Mouse (Mus musculus): ENCODE measurements around the gene Irak4. TPM values are rescaled to one million over a fixed set of nuclear protein-coding genes. Genes with fewer than 3 reads are reported as not detected.

The Irak4 gene
- total RNA-seq, 2 experiments from 2014 or later = 1.8 to 2.3 TPM

DNA sequence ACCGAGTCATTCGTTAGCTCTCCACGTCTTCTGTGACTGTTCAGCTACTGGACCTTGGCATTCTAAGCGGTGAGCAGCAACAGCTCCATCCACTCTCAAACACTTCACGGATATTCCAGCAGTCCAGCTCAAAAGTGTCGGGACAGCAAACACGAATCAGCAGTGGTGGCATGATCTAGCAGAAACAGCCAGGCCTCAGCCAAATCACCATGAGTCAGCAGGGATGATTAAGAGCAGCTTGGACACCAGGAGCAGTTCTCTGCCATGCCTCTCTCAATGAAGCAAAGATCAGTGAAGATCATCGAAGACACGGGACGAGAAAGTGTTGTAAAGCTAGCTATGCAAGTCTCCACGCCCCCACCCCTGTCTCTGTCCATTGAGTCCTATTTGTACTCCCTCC lies 72.6 kb downstream of the Irak4 start:
- no peak for DNase-seq (ENCODE audit: low spot score)

DNA sequence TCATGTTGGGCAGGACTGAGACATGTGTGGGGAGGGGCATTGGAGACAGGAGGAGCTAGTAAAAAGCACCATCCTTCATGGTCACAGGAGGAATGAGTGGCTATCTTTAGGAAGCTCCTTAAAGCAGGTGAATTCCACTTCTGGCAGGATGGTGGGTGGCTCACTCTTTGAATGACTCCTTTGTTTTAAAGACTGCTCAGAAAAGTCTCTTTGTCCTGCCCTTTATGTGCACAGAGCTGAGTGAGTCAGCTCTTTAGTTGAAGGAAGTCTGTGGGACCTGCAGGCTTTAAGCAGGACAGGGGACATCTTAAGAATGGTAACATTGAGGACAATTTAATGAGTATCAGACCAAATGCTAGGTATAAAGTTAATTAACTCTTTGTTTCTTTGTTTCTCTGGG lies 77.5 kb downstream of the Irak4 start:
- DNase-seq (ENCODE audit: low spot score) = no peak

DNA sequence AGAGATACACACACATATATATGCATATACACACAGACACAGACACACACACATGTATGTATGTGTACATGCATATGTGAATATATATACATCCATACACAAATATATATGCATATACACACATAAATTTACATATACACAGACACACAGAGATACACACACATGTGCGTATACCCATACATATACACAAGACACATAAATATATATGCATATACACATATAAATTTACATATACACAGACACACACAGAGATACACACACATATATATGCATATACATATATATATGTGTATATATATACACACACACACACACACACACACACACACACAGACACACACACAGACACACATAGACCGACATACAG lies 85.0 kb downstream of the Irak4 start:
- DNase-seq (ENCODE audit: low spot score) = no peak

DNA sequence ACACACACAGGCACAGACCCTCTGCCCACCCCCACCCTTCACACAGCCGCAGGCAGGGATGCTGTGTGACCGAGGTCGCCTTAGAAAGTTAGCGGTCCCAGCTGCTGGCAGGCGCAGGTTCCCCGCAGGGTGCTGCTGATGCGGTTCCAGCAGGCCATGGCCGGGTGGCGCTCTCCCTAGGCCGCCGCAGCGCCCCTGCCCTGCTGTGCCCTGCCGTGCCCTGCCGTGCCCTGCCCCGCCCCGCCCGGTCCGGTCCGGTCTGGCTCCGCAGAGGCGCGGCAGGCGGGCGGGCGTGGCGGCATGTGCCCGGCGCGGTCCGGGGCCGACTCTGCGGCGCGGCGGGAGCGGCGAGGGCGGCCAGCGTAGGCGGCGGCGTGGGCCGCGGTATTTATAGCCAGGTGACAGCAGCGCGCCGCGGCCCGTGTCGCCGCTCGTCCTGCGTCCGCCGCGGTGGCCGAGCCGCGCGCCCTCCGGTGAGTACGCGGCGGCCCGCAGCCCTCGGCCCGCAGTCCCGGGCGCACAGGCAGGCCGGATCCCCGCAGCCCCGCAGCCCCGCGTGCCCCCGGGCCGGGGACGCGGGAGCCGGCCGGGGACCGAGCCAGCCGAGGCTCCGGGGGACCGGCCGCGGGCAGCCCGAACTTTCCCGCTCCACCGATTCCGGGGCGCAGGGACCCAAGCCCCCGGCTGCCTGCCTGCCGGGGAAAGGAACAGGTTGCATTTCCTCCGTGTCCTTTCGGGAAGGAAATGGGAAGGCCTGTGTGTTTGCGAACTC lies 85.6 kb downstream of the Irak4 start, which contains the start of gene Tmem117:
Gene Tmem117 (plus strand): TSS at position 403 of the 772 bp plus-strand sequence.
- DNase-seq (ENCODE audit: low spot score) = peak; percentile 34

DNA sequence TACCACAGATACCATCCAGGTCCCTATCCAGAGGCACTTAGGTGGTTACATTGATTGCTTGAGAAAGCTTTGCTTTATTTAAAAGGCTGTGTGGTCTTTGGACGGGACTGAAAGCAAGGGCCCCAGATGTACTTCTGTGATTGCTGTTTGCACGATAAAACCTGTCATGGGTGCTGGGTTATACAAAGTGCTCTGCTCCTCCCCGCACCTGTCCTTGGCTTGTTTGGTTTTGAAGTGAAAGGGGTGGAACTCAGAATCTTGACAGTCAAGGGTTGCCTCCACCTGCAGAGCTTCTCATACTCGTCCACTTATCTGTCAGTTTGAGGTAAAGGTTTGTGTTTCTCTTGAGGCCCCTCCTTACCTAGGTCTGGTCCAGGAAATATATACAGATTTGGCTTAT lies 87.1 kb downstream of the Irak4 start:
- no peak for DNase-seq (ENCODE audit: low spot score)

Other genes starting within 250 kb of the Irak4 start
- 1 to 10 TPM; 1.9 to 2.3 TPM for gene Adamts20, start 78.2 kb upstream of the Irak4 start, total RNA-seq (2021)
- gene Pus7l, start 96 bp upstream of the Irak4 start, total RNA-seq (2021) = 1 to 10 TPM; 1.4 to 1.5 TPM
- gene Twf1, start 46.2 kb downstream of the Irak4 start, total RNA-seq (2021) = 1 to 10 TPM; 5.1 to 8.2 TPM
- gene Tmem117, start 85.6 kb downstream of the Irak4 start, total RNA-seq (2021) = 10 to 100 TPM; 15.6 to 19.1 TPM